Mouse (Mus musculus) embryo, embryonic 11.5 days (tissue): ENCODE data around the gene Nr1i2.

ENCODE experiments used
- DNase-seq: peaks from one replicate; pipeline ENCODE4 v3.0.0-alpha.2; 2012; ENCODE audit warnings: low read depth, low spot score

Gene Nr1i2

DNA sequence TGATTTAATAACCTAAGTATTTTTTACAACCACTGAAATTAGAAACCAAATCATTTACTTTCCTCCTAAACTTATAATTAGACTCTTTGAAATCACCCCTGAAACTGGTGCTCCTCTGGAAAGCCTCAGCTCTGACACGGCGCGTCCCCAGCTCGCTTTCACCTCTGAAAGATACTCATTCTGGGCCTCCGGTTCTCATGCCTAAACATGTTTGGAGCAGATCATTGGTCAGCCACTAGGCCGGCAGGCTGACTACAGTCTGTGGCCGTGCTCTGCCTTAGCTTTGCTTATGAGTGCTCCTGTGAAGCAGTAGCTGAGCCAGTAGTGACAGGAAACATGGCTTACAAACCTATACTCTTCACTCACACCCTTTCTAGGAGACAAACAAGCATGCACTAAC is 89.4 kb downstream of the Nr1i2 start:
- DNase-seq, result no peak
